Mouse (Mus musculus) lung, postnatal 14 days (tissue): ENCODE measurements around the gene Tdgf1.
A peak's percentile ranks its signal among the peaks of the same experiment; 100 is the strongest.

Experiments
- DNase-seq: peaks from one replicate; pipeline ENCODE4 v3.0.0; 2021

Tdgf1 gene

DNA sequence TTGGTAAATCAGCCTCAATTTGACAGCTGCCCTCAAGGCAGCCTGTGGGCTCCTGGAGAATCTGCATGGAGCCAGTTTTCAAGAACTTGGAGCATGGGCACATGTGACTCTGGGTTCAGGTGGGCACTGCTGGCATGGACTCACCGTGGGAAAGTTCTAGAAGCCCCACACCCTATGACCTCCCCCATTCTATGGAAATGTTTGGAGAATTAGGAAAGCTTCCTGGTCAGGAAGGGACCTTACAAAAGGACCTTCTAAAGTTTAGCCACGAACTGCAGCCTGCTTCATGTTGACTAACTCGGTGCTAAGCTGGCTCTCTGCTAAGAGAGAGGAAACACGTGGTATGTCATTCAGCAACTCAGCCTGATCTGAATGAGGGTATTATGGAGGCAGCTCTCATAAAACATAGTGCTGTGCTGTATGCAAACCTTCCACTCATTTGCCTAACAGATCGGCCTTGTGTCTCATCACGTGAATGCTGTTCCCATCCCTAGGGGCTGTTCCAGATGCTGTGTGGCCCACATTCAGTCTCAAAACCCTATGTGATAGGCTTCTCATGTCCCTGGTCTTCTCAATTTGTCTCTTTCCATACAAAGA lies 36.5 kb downstream of the Tdgf1 start:
- DNase-seq, result no peak

GRCm38 (mm10) chr9:110908631-110909016 lies 37.3 kb downstream of the Tdgf1 start:
- DNase-seq, result no peak

GRCm38 (mm10) chr9:110907838-110908630 lies 37.9 kb downstream of the Tdgf1 start:
- no peak for DNase-seq

GRCm38 (mm10) chr9:110907201-110907837 lies 38.6 kb downstream of the Tdgf1 start:
- DNase-seq, result no peak

DNA sequence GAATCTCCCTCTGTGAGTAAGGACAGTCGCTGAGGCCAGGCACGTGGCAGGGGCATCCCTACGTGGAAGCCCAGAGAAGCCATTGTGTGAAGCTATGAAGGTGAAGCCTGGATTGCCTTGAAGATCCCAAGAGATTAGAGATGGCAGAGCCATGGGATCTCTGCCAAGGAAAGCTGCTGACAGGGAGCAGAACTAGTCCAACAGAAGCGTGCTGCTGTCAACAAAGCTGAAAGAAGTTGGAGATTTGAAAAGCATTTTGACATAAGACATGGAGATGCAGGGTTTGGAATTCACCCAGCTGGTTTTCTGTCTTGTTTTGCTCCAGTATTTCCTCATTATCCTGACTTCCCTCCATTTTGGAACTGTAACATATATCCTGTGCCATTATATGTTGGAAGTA lies 43.7 kb downstream of the Tdgf1 start:
- no peak for DNase-seq

DNA sequence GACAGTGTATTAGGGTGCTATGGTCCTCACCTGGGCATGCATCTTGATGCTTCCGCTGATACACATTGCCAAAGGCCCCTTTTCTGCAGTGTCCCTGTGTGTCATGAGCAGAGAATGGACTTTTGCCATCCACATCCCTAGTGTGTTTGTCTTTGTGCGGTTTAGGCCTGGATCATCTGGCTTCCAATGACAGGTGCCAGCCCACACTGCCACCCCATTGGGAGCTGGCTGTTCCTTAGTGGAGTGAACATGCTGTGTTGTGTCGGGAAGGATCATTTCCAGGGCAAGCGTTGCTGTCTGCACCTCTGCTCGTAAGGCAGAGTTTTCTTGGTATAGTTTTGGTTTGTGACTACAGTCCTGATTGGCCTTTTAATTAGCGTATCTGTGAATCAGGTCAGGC lies 44.8 kb downstream of the Tdgf1 start:
- no peak for DNase-seq

- DNase-seq, result no peak
Observed at GRCm38 (mm10) chr9:110899451-110900008, 46.4 kb downstream of the Tdgf1 start.

- no peak for DNase-seq
Observed at GRCm38 (mm10) chr9:110896595-110896994, 49.4 kb downstream of the Tdgf1 start.

DNA sequence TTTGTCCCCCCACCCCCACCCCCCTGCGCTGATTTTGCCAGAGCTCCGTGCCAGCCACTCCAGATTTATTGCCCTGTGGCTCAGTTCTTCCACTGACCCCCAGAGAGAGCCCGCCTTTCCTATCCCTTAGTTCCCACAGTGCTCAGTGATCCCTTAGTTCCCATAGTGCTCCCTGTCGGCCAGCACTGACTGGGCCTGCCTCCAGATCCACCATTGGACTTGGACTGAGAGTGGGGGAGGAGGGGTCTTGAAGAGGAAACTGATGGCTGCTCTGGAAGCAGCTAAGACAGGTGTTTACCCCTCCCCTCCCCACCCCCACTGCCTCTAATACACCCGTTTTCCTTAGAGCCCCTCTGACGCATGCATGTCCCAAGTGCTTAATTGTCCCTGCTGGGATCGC lies 50.0 kb downstream of the Tdgf1 start:
- DNase-seq, result no peak

DNA sequence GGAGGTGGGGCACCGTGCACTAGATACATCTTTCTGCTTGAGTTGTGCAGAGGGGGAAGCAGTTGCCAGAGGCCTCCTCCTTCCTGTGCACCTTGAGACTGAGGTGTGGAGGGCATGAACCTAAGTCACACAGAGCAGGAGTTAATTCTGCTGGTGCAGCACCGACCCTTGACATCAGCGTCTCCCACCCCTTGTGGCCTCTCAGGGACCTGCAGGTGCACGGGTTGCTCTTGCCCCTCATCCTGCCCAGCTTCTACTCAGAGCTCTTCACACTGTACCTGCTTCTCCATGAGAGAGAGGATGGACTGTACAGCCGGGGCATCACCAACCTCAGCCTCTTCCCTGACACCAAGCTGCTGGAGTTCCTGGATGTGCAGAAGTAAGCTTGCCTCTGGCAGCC lies 50.5 kb downstream of the Tdgf1 start:
- DNase-seq, result no peak

DNA sequence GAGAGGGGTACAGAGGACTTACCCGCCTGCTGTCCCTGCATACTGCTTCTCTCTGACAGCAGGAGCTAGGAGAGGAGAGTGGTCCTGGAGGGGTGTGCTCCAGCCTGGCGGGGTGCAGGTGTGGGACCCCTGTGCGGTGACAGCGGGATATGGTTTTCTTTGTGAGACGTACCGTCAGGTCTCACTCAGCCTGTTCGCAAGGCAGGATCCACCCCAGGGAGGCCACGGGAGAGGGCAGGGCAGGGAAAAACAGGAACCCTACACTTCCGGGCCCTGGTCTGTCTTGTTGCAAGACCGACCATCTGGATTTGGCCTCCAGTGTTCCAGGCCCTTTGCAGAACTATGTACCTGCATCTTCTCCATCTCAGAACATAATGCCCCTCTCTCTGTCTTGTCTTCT lies 52.5 kb downstream of the Tdgf1 start:
- no peak for DNase-seq

GRCm38 (mm10) chr9:110892552-110892951 lies 53.4 kb downstream of the Tdgf1 start:
- no peak for DNase-seq

DNA sequence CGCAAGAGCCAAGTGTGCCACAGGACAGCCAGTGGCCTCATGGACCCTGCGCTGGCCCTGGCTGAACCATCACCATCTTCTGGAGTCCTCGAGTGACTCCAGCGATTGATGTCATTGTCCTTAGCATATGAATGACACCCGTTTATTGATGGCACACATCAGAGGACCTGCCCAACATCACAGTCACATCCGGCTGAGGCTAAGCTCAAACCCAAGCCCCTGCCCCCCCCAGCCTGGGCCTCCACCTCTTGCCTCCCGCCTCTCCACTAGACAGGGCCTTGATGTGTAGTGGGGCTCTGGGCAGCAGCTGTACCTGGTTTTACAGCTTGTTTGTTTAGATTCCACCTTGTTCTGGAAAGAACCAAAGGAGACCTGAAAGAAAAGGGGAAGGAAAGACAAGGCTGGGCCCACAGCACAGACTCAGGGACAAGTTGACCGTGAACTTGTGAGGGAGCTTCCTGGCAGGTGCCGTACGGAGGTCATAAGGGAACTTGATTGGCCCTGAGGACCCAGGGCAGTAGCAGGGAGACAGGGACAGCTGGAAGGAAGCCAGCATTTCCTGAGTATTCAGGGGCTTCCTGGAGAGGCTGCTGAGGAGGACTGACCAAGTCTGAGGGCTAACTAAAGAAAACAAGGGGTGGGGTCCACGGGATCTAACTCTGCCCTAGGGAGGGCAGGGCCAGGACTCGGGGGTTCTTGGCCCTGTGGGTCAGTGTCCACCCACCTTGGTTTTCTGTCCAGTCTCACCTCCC lies 54.7 kb downstream of the Tdgf1 start:
- DNase-seq, result peak; percentile 50

DNA sequence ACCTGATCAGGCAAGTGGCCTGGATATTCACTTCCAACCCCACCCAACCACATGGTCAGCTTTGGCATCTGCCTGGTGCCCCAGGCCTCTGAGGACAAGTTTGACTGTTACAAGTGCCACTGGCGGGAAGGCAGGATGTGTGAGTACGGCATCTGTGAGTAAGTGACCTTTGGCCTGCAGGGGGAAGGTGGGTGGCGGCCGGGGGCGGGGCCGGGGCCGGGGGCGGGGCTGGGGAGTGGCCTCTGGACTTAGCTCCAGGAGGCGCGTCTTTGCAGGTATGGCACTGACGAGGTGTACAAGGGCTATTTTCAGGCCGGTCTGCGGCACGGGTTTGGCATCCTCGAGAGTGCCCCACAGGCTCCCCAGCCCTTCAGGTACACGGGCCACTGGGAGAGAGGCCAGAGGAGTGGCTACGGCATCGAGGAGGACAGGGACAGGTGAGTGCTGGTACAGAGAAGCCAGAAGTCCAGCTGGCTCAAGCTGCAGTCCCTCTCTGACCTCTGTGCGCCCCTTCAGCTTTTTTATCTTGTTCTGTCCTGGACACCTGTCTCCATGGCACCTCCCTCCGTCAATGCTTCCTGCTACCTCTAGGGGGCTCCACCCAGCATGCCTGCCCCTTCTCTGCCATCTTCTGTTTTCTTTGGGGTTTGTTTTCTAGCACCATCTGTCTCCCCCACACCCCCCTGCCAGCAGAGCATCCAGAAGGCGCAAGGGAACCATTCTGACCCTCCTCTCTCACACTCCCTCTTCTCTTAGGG lies 55.8 kb downstream of the Tdgf1 start:
- DNase-seq, result no peak
